Mouse (Mus musculus): ENCODE data around the gene Gm5475.

GRCm38 (mm10) chr15:100385705-100386104 is 36.2 kb upstream of the Gm5475 start:
- no peak for TF ChIP-seq CTCF (IDR thresholded peaks at IDR 0.05; ENCODE audit: control insufficient read depth, insufficient read depth, insufficient read length)
- TF ChIP-seq MAX (IDR thresholded peaks at IDR 0.05), result no peak
- no peak for TF ChIP-seq USF1 (IDR thresholded peaks at IDR 0.05; ENCODE audit: low read depth)
- TF ChIP-seq FOSL1 (IDR thresholded peaks at IDR 0.05; ENCODE audit: insufficient read depth, low read length, poor library complexity, severe bottlenecking), result no peak
- TF ChIP-seq MYOD1 (IDR thresholded peaks at IDR 0.05; ENCODE audit: control insufficient read depth, insufficient read length, low read depth), result no peak

Measured in C2C12 (cell line).